Mouse (Mus musculus) hindbrain, embryonic 12.5 days (tissue): ENCODE data around the gene Tagln. TPM values are rescaled to one million over a fixed set of nuclear protein-coding genes. Genes with fewer than 3 reads are reported as not detected.

Source experiments
- ATAC-seq: fragments of 200-750 bp; cut with Nextera tagmentation; 2 replicates; pipeline ENCODE4 v1.8.0; 2017; ENCODE audit warnings: moderate TSS enrichment; ENCODE audit not compliant: low FRiP score
- H3K27ac ChIP-seq: fragments of 300-500 bp; sonication (generic); 2 replicates; pipeline ENCODE4 v1.5.1; 2016; ENCODE audit warnings: mild to moderate bottlenecking
- H3K27me3 ChIP-seq: fragments of 300-500 bp; sonication (generic); 2 replicates; pipeline ENCODE4 v1.6.1; 2016; ENCODE audit warnings: mild to moderate bottlenecking
- H3K36me3 ChIP-seq: fragments of 300-500 bp; sonication (generic); 2 replicates; pipeline ENCODE4 v1.6.1; 2016; ENCODE audit warnings: mild to moderate bottlenecking
- H3K4me1 ChIP-seq: fragments of 300-500 bp; sonication (generic); 2 replicates; pipeline ENCODE4 v1.6.1; 2016
- H3K4me2 ChIP-seq: fragments of 300-500 bp; sonication (generic); replicated peaks from 2 replicates; pipeline ENCODE4 v1.6.1; 2016; ENCODE audit warnings: mild to moderate bottlenecking
- H3K4me3 ChIP-seq: fragments of 300-500 bp; sonication (generic); 2 replicates; pipeline ENCODE4 v1.5.1; 2016; ENCODE audit warnings: mild to moderate bottlenecking
- H3K9ac ChIP-seq: fragments of 300-500 bp; sonication (generic); 2 replicates; pipeline ENCODE4 v1.6.1; 2016; ENCODE audit warnings: mild to moderate bottlenecking, moderate library complexity
- H3K9me3 ChIP-seq: fragments of 300-500 bp; sonication (generic); replicated peaks from 2 replicates; pipeline ENCODE4 v1.6.1; 2016; ENCODE audit warnings: mild to moderate bottlenecking
- WGBS: fragments of 180-500 bp; shearing (Covaris S2); methylation state at CpG from one replicate; pipeline ENCODE4 v1.1.7; 2016; 5-methylcytosine and 5-hydroxymethylcytosine counted together
- polyA plus RNA-seq: library from polyadenylated mRNA; unstranded; fragments of >200 nt; fragmentation: Nextera tagmentation; extraction: Ambion mirVana; gene quantifications from 2 replicates; pipeline ENCODE4 v1.2.1, GENCODE M21; 2016

Tagln gene
- polyA plus RNA-seq, result 19.2 and 23.0 TPM in 2 replicates

- H3K4me3 ChIP-seq, result no peak within 1 kb of the TSS
- H3K36me3 ChIP-seq, result peaks cover 30% of the 10 kb centered on the region
- 0 out of 2 replicates have a peak within 1 kb of the TSS, but pooled peaks have one; percentile 14 for H3K9ac ChIP-seq
- no peak; the same call in 1 of the 2 replicates for ATAC-seq
- H3K27ac ChIP-seq, result no peak within 1 kb of the TSS
- H3K27me3 ChIP-seq, result no peaks in the 10 kb centered on the region
- H3K4me2 ChIP-seq, result peak within 1 kb of the TSS; percentile 41
- peaks cover 6% of the 10 kb centered on the region for H3K4me1 ChIP-seq
- no peaks in the 10 kb centered on the region for H3K9me3 ChIP-seq
- 5% methylated on average over 21 of the region's 21 CpGs for WGBS
These were observed at the start of gene Tagln for GRCm38 (mm10) chr9:45935628-45936210. Gene Tagln, minus strand, starts transcription at chr9:45936058.

GRCm38 (mm10) chr9:45985229-45985567 lies 49.3 kb upstream of the Tagln start:
- Histone ChIP-seq H3K9me3 (no peaks in the 10 kb centered on the region), H3K4me2 (peak overlapping the region; percentile 85), H3K9ac (peak overlapping the region; percentile 95), H3K27me3 (no peaks in the 10 kb centered on the region), H3K4me1 (peaks cover 29% of the 10 kb centered on the region), H3K27ac (peak overlapping the region; percentile 96), H3K4me3 (peak overlapping the region; percentile 73), H3K36me3 (no peaks in the 10 kb centered on the region)
- WGBS, result under 1% methylated on average over 4 of the region's 4 CpGs
- peak; percentile 69 for ATAC-seq

GRCm38 (mm10) chr9:45984409-45985228 lies 48.8 kb upstream of the Tagln start:
- Histone ChIP-seq H3K4me1 (peaks cover 34% of the 10 kb centered on the region), H3K9ac (peak overlapping the region; percentile 95), H3K36me3 (no peaks in the 10 kb centered on the region), H3K9me3 (no peaks in the 10 kb centered on the region), H3K4me3 (peak overlapping the region; percentile 73), H3K27ac (peak overlapping the region; percentile 96), H3K4me2 (peak overlapping the region; percentile 85), H3K27me3 (no peaks in the 10 kb centered on the region)
- under 1% methylated on average over 67 of the region's 76 CpGs for WGBS
- ATAC-seq, result peak; percentile 92

- Histone ChIP-seq H3K4me1 (peaks cover 34% of the 10 kb centered on the region), H3K4me2 (peak overlapping the region; percentile 85), H3K36me3 (no peaks in the 10 kb centered on the region), H3K9ac (peak overlapping the region; percentile 95), H3K27ac (peak overlapping the region; percentile 96), H3K9me3 (no peaks in the 10 kb centered on the region), H3K27me3 (no peaks in the 10 kb centered on the region), H3K4me3 (peak overlapping the region; percentile 73)
- WGBS, result 1% methylated on average over 23 of the region's 23 CpGs
- ATAC-seq, result no peak
These were observed 48.0 kb upstream of the Tagln start for GRCm38 (mm10) chr9:45983676-45984408.

GRCm38 (mm10) chr9:45981331-45981730 lies 45.5 kb upstream of the Tagln start:
- no peak overlapping the region for H3K27ac ChIP-seq
- no peak overlapping the region for H3K9ac ChIP-seq
- no peaks in the 10 kb centered on the region for H3K27me3 ChIP-seq
- no peaks in the 10 kb centered on the region for H3K36me3 ChIP-seq
- H3K4me2 ChIP-seq, result no peak overlapping the region
- no peaks in the 10 kb centered on the region for H3K9me3 ChIP-seq
- ATAC-seq, result no peak
- H3K4me1 ChIP-seq, result peaks cover 34% of the 10 kb centered on the region
- H3K4me3 ChIP-seq, result no peak overlapping the region

GRCm38 (mm10) chr9:45980611-45981010 lies 44.8 kb upstream of the Tagln start:
- H3K4me1 ChIP-seq, result peaks cover 34% of the 10 kb centered on the region
- no peak overlapping the region for H3K9ac ChIP-seq
- ATAC-seq, result no peak
- H3K27ac ChIP-seq, result no peak overlapping the region
- H3K27me3 ChIP-seq, result no peaks in the 10 kb centered on the region
- WGBS, result 93% methylated on average over 1 of the region's 1 CpGs
- peaks cover 3% of the 10 kb centered on the region; the same call in 1 of the 2 replicates for H3K36me3 ChIP-seq
- no peak overlapping the region for H3K4me3 ChIP-seq
- H3K4me2 ChIP-seq, result no peak overlapping the region
- no peaks in the 10 kb centered on the region for H3K9me3 ChIP-seq

GRCm38 (mm10) chr9:45979778-45980177 lies 43.9 kb upstream of the Tagln start:
- H3K4me1 ChIP-seq, result peaks cover 32% of the 10 kb centered on the region
- H3K4me2 ChIP-seq, result no peak overlapping the region
- H3K9me3 ChIP-seq, result no peaks in the 10 kb centered on the region
- H3K27ac ChIP-seq, result no peak overlapping the region
- H3K27me3 ChIP-seq, result no peaks in the 10 kb centered on the region
- H3K9ac ChIP-seq, result no peak overlapping the region
- H3K4me3 ChIP-seq, result no peak overlapping the region
- H3K36me3 ChIP-seq, result peaks cover 9% of the 10 kb centered on the region
- 97% methylated on average over 2 of the region's 2 CpGs for WGBS
- ATAC-seq, result no peak

- Histone ChIP-seq H3K9me3 (no peaks in the 10 kb centered on the region), H3K9ac (no peak overlapping the region), H3K4me2 (no peak overlapping the region), H3K4me3 (no peak overlapping the region), H3K27ac (no peak overlapping the region), H3K27me3 (no peaks in the 10 kb centered on the region), H3K4me1 (peaks cover 16% of the 10 kb centered on the region; the same call in 1 of the 2 replicates), H3K36me3 (peaks cover 34% of the 10 kb centered on the region)
- ATAC-seq, result no peak
- WGBS, result 91% methylated on average over 2 of the region's 2 CpGs
These were observed 41.0 kb upstream of the Tagln start for GRCm38 (mm10) chr9:45976884-45977283.

- no peak overlapping the region for H3K27ac ChIP-seq
- H3K4me1 ChIP-seq, result peaks cover 3% of the 10 kb centered on the region; the same call in 1 of the 2 replicates
- H3K36me3 ChIP-seq, result peaks cover 72% of the 10 kb centered on the region
- no peak overlapping the region for H3K9ac ChIP-seq
- no peak overlapping the region for H3K4me2 ChIP-seq
- H3K9me3 ChIP-seq, result no peaks in the 10 kb centered on the region
- ATAC-seq, result no peak
- H3K4me3 ChIP-seq, result no peak overlapping the region
- no peaks in the 10 kb centered on the region for H3K27me3 ChIP-seq
- WGBS, result 94% methylated on average over 6 of the region's 6 CpGs
These were observed 27.7 kb upstream of the Tagln start for GRCm38 (mm10) chr9:45963577-45963976.

GRCm38 (mm10) chr9:45961855-45962254 lies 26.0 kb upstream of the Tagln start:
- Histone ChIP-seq H3K4me2 (no peak overlapping the region), H3K27me3 (no peaks in the 10 kb centered on the region), H3K9ac (no peak overlapping the region), H3K9me3 (no peaks in the 10 kb centered on the region), H3K27ac (no peak overlapping the region), H3K36me3 (peaks cover 58% of the 10 kb centered on the region), H3K4me1 (peaks cover 8% of the 10 kb centered on the region), H3K4me3 (no peak overlapping the region)
- no peak for ATAC-seq
- WGBS, result 93% methylated on average over 2 of the region's 2 CpGs

GRCm38 (mm10) chr9:45959661-45960060 lies 23.8 kb upstream of the Tagln start:
- Histone ChIP-seq H3K4me2 (no peak overlapping the region), H3K27ac (no peak overlapping the region; the same call in 1 of the 2 replicates), H3K27me3 (no peaks in the 10 kb centered on the region), H3K4me3 (no peak overlapping the region), H3K9ac (no peak overlapping the region), H3K9me3 (no peaks in the 10 kb centered on the region), H3K36me3 (peaks cover 37% of the 10 kb centered on the region), H3K4me1 (peaks cover 21% of the 10 kb centered on the region)
- no peak for ATAC-seq
- 80% methylated on average over 7 of the region's 7 CpGs for WGBS

GRCm38 (mm10) chr9:45958851-45959250 lies 23.0 kb upstream of the Tagln start:
- Histone ChIP-seq H3K36me3 (peaks cover 30% of the 10 kb centered on the region), H3K4me1 (peaks cover 28% of the 10 kb centered on the region), H3K27ac (peak overlapping the region; percentile 26; the same call in 1 of the 2 replicates), H3K9ac (no peak overlapping the region), H3K4me3 (no peak overlapping the region), H3K9me3 (no peaks in the 10 kb centered on the region), H3K4me2 (no peak overlapping the region), H3K27me3 (no peaks in the 10 kb centered on the region)
- ATAC-seq, result no peak
- 37% methylated on average over 4 of the region's 4 CpGs for WGBS
